Mouse (Mus musculus) MEL (cell line): ENCODE results near the gene Sdhc. TPM values are rescaled to one million over a fixed set of nuclear protein-coding genes. Genes with fewer than 3 reads are reported as not detected.

Experiments used
- DNase-seq: peaks from one replicate; pipeline ENCODE4 v3.0.0; 2011; ENCODE audit warnings: low read depth, low spot score
- H3K27ac ChIP-seq: 2 replicates; pipeline ENCODE4 v1.5.1; 2012; ENCODE audit warnings: low read depth, mild to moderate bottlenecking, control low read depth, low read length, moderate library complexity; ENCODE audit not compliant: control insufficient read depth
- H3K27me3 ChIP-seq, 2 experiments: fragments of 150-350 bp in 1 of 2; sonication (generic) in 1 of 2; 2 replicates each; pipeline ENCODE4 v1.6.1; 2012; ENCODE audit warnings: low read length in 2 of 2, mild to moderate bottlenecking in 2 of 2, improper control_type of control experiment in 1 of 2, moderate library complexity in 1 of 2; ENCODE audit not compliant: insufficient read depth in 2 of 2, control insufficient read depth in 1 of 2
- H3K36me3 ChIP-seq, 2 experiments: 2 replicates each; pipeline ENCODE4 v1.6.1; 2012 to 2014; ENCODE audit warnings: low read length in 2 of 2, improper control_type of control experiment in 1 of 2, inconsistent platforms in 1 of 2, mild to moderate bottlenecking in 1 of 2; ENCODE audit not compliant: insufficient read depth in 2 of 2, control insufficient read depth in 1 of 2
- H3K4me1 ChIP-seq, 2 experiments: fragments of 150-350 bp in 1 of 2; sonication (generic) in 1 of 2; 2 replicates each; pipeline ENCODE4 v1.6.1; 2012; ENCODE audit warnings: low read length in 2 of 2, improper control_type of control experiment in 1 of 2, mild to moderate bottlenecking in 1 of 2; ENCODE audit not compliant: insufficient read depth in 2 of 2, control insufficient read depth in 1 of 2
- H3K4me3 ChIP-seq, 2 experiments: fragments of 150-350 bp in 1 of 2; sonication (generic) in 1 of 2; 2 replicates each; pipeline ENCODE4 v1.5.1; 2012; ENCODE audit warnings: low read depth in 2 of 2, low read length in 2 of 2, mild to moderate bottlenecking in 2 of 2, moderate library complexity in 2 of 2, control low read depth in 1 of 2, improper control_type of control experiment in 1 of 2; ENCODE audit not compliant: control insufficient read depth in 1 of 2, insufficient read depth in 1 of 2
- H3K79me2 ChIP-seq: 2 replicates; pipeline ENCODE4 v1.6.1; 2012; ENCODE audit warnings: mild to moderate bottlenecking, low read length, moderate library complexity; ENCODE audit not compliant: control insufficient read depth, poor library complexity, insufficient read depth
- H3K9ac ChIP-seq: 2 replicates; pipeline ENCODE4 v1.6.1; 2012; ENCODE audit warnings: low read depth, mild to moderate bottlenecking, control low read depth, low read length, moderate library complexity; ENCODE audit not compliant: control insufficient read depth, poor library complexity, severe bottlenecking
- H3K9me3 ChIP-seq: fragments of 150-350 bp; sonication (generic); replicated peaks from 2 replicates; pipeline ENCODE4 v1.6.1; 2012; ENCODE audit warnings: mild to moderate bottlenecking, low read length, improper control_type of control experiment, moderate library complexity; ENCODE audit not compliant: insufficient read depth
- BHLHE40 ChIP-seq: IDR thresholded peaks from 2 replicates; pipeline ENCODE4 v1.6.1; 2012; ENCODE audit warnings: low read depth, mild to moderate bottlenecking, inconsistent platforms, low read length, improper control_type of control experiment, borderline replicate concordance
- CHD2 ChIP-seq: IDR thresholded peaks from 2 replicates; pipeline ENCODE4 v1.6.1; 2011; ENCODE audit warnings: low read length, improper control_type of control experiment
- EP300 ChIP-seq, 2 experiments: IDR thresholded peaks; 2 replicates each; pipeline ENCODE4 v1.6.1; 2011; ENCODE audit warnings: improper control_type of control experiment in 2 of 2, low read length in 2 of 2, low read depth in 1 of 2, mild to moderate bottlenecking in 1 of 2
- ETS1 ChIP-seq: IDR thresholded peaks from 2 replicates; pipeline ENCODE4 v1.6.1; 2012; ENCODE audit warnings: low read depth, mild to moderate bottlenecking, inconsistent platforms, low read length, improper control_type of control experiment, moderate library complexity
- GABPA ChIP-seq: IDR thresholded peaks from 2 replicates; pipeline ENCODE4 v1.6.1; 2012; ENCODE audit warnings: low read depth, mild to moderate bottlenecking, inconsistent platforms, low read length, improper control_type of control experiment, moderate library complexity
- JUND ChIP-seq: IDR thresholded peaks from 2 replicates; pipeline ENCODE4 v1.6.1; 2011; ENCODE audit warnings: low read depth, mild to moderate bottlenecking, improper control_type of control experiment, low read length
- MEF2A ChIP-seq: IDR thresholded peaks from 2 replicates; pipeline ENCODE4 v1.6.1; 2014; ENCODE audit warnings: low read depth, mild to moderate bottlenecking, inconsistent platforms, low read length, improper control_type of control experiment; ENCODE audit not compliant: poor library complexity, insufficient replicate concordance, severe bottlenecking; ENCODE audit errors: extremely low read depth
- MXI1 ChIP-seq: IDR thresholded peaks from 2 replicates; pipeline ENCODE4 v1.6.1; 2011; ENCODE audit warnings: mild to moderate bottlenecking, low read depth, low read length, improper control_type of control experiment
- MYC ChIP-seq: IDR thresholded peaks from 2 replicates; pipeline ENCODE4 v1.6.1; 2011; ENCODE audit warnings: low read depth, mild to moderate bottlenecking, low read length, improper control_type of control experiment, moderate library complexity
- NELFE ChIP-seq: IDR thresholded peaks from 2 replicates; pipeline ENCODE4 v1.6.1; 2011; ENCODE audit warnings: low read depth, low read length, improper control_type of control experiment
- POLR2A ChIP-seq, 2 experiments: IDR thresholded peaks; 2 replicates each; pipeline ENCODE4 v1.6.1; 2011 to 2012; ENCODE audit warnings: low read length in 2 of 2, mild to moderate bottlenecking in 2 of 2, control low read depth in 1 of 2, improper control_type of control experiment in 1 of 2, low read depth in 1 of 2, moderate library complexity in 1 of 2; ENCODE audit not compliant: control insufficient read depth in 1 of 2, insufficient read depth in 1 of 2, poor library complexity in 1 of 2
- POLR2AphosphoS2 ChIP-seq: IDR thresholded peaks from 2 replicates; pipeline ENCODE4 v1.6.1; 2011; ENCODE audit warnings: low read length, improper control_type of control experiment
- RAD21 ChIP-seq: IDR thresholded peaks from 2 replicates; pipeline ENCODE4 v1.6.1; 2011; ENCODE audit warnings: mild to moderate bottlenecking, low read depth, low read length, improper control_type of control experiment
- TAL1 ChIP-seq: IDR thresholded peaks from 2 replicates; pipeline ENCODE4 v1.6.1; 2012; ENCODE audit warnings: mild to moderate bottlenecking, inconsistent platforms, low read length, moderate library complexity, mixed read lengths
- TBP ChIP-seq: IDR thresholded peaks from 2 replicates; pipeline ENCODE4 v1.8.0; 2011; ENCODE audit warnings: low read depth, low read length, improper control_type of control experiment
- TCF12 ChIP-seq: IDR thresholded peaks from 2 replicates; pipeline ENCODE4 v1.6.1; 2014; ENCODE audit warnings: low read depth, mild to moderate bottlenecking, inconsistent platforms, low read length, improper control_type of control experiment, moderate library complexity
- USF1 ChIP-seq: IDR thresholded peaks from 2 replicates; pipeline ENCODE4 v1.6.1; 2014; ENCODE audit warnings: low read depth, mild to moderate bottlenecking, inconsistent platforms, low read length, improper control_type of control experiment, moderate library complexity
- USF2 ChIP-seq, 2 experiments: IDR thresholded peaks; 2 replicates each; pipeline ENCODE4 v1.6.1; 2011 to 2012; ENCODE audit warnings: improper control_type of control experiment in 2 of 2, low read length in 2 of 2, borderline replicate concordance in 1 of 2, inconsistent platforms in 1 of 2, low read depth in 1 of 2, mild to moderate bottlenecking in 1 of 2; ENCODE audit not compliant: insufficient read depth in 1 of 2
- polyA plus RNA-seq, 2 experiments: library from polyadenylated mRNA; stranded (reverse) in 1 of 2; unstranded in 1 of 2; fragments of >175 nt in 1 of 2; fragments of >200 nt in 1 of 2; gene quantifications; 2 replicates each; pipeline versions ENCODE4 v1.2.1 to v1.2.4; 2012; ENCODE audit warnings: low replicate concordance in 2 of 2, low read depth in 1 of 2; ENCODE audit not compliant: insufficient read length in 2 of 2, insufficient read depth in 1 of 2, missing spikeins in 1 of 2
- total RNA-seq: library from RNA; depleted of rRNA; stranded (reverse); fragments of 300-350 nt; gene quantifications from 2 replicates; pipeline ENCODE4 v1.2.3, GENCODE M21; 2012

Gene Sdhc
- total and polyA plus RNA-seq, 3 experiments: 79.4 to 224 TPM; not detected in 1

GRCm38 (mm10) chr1:171149974-171150760 is at the start of gene Sdhc, which contains the start of gene Mpz (continued):
- no peak for TF ChIP-seq BHLHE40
- no peak for TF ChIP-seq GABPA
- TF ChIP-seq POLR2AphosphoS2: peak; percentile 94
- TF ChIP-seq MEF2A: no peak

- Histone ChIP-seq H3K9me3 (no peaks in the 10 kb centered on the region), H3K36me3 (no peaks in the 10 kb centered on the region), H3K79me2 (no peaks in the 10 kb centered on the region), H3K27ac (no peak overlapping the region), H3K27me3 (no peaks in the 10 kb centered on the region), H3K4me1 (no peaks in the 10 kb centered on the region; a peak in 1 of 4 replicates), H3K9ac (no peak overlapping the region), H3K4me3 (no peak overlapping the region)
- DNase-seq: no peak
- TF ChIP-seq GABPA (no peak), POLR2AphosphoS2 (no peak), USF1 (no peak), MEF2A (no peak), TBP (no peak), MXI1 (no peak), USF2 (IDR thresholded peaks at IDR 0.05; ENCODE audit: borderline replicate concordance in 1 of 2, insufficient read depth in 1 of 2, low read depth in 1 of 2, low read length in 2 of 2) (no peak), NELFE (no peak), RAD21 (no peak), JUND (no peak), TAL1 (no peak), POLR2A (IDR thresholded peaks at IDR 0.05; ENCODE audit: control insufficient read depth in 1 of 2, insufficient read depth in 1 of 2, low read depth in 1 of 2, low read length in 2 of 2, poor library complexity in 1 of 2) (no peak), CHD2 (no peak)
These were observed 49.1 kb upstream of the Sdhc start for GRCm38 (mm10) chr1:171199532-171199931.

- Histone ChIP-seq H3K9me3 (no peaks in the 10 kb centered on the region), H3K27me3 (peaks cover 0 to 3% of the 10 kb centered on the region in 2 experiments; a peak in 2 of 4 replicates), H3K79me2 (no peaks in the 10 kb centered on the region), H3K36me3 (peaks cover 0 to 4% of the 10 kb centered on the region in 2 experiments; a peak in 2 of 4 replicates), H3K4me3 (no peak within 1 kb of the TSS), H3K27ac (no peak within 1 kb of the TSS), H3K9ac (no peak within 1 kb of the TSS), H3K4me1 (peaks cover 0 to 5% of the 10 kb centered on the region in 2 experiments; a peak in 1 of 4 replicates)
- TF ChIP-seq MYC (no peak), TCF12 (no peak), RAD21 (no peak), ETS1 (no peak), NELFE (no peak), POLR2A (IDR thresholded peaks at IDR 0.05; ENCODE audit: control insufficient read depth in 1 of 2, insufficient read depth in 1 of 2, low read depth in 1 of 2, low read length in 2 of 2, poor library complexity in 1 of 2) (no peak), EP300 (IDR thresholded peaks at IDR 0.05; ENCODE audit: low read depth in 1 of 2, low read length in 2 of 2) (no peak)
- DNase-seq: no peak
These were observed 45.5 kb upstream of the Sdhc start, which contains the start of gene Pcp4l1 for GRCm38 (mm10) chr1:171195887-171196397. Gene Pcp4l1 (minus strand): TSS chr1:171196268.
